Mouse (Mus musculus) bone marrow, adult 2 months (tissue): ENCODE measurements around the gene Tk1. TPM values are rescaled to one million over a fixed set of nuclear protein-coding genes. Genes with fewer than 3 reads are reported as not detected.

Source experiments
- H3K27ac ChIP-seq: fragments of 200-500 bp; 2 replicates; pipeline ENCODE4 v1.5.1; 2012; ENCODE audit warnings: low read depth, mild to moderate bottlenecking, control low read depth, inconsistent platforms, low read length; ENCODE audit not compliant: control insufficient read depth, poor library complexity, insufficient read depth
- H3K4me1 ChIP-seq: fragments of 200-500 bp; 2 replicates; pipeline ENCODE4 v1.6.1; 2011; ENCODE audit warnings: low read length; ENCODE audit not compliant: control insufficient read depth, insufficient read depth
- H3K4me3 ChIP-seq: fragments of 200-500 bp; replicated peaks from 2 replicates; pipeline ENCODE3; 2011; ENCODE audit warnings: mild to moderate bottlenecking, low read depth, low read length, control low read depth; ENCODE audit not compliant: control insufficient read depth
- CTCF ChIP-seq: fragments of 200-500 bp; IDR thresholded peaks from 2 replicates; pipeline ENCODE4 v1.5.1; 2011; ENCODE audit warnings: low read length, control low read depth; ENCODE audit not compliant: control insufficient read depth, insufficient read depth
- POLR2A ChIP-seq: fragments of 200-500 bp; IDR thresholded peaks from 2 replicates; pipeline ENCODE4 v1.6.1; 2011; ENCODE audit warnings: low read depth, mild to moderate bottlenecking, control low read depth, low read length, borderline replicate concordance; ENCODE audit not compliant: control insufficient read depth
- WGBS: fragments of 180-500 bp; shearing (Covaris S2); methylation state at CpG from one replicate; pipeline ENCODE4 v1.1.7; 2018; 5-methylcytosine and 5-hydroxymethylcytosine counted together
- polyA plus RNA-seq: library from polyadenylated mRNA; stranded (reverse); fragments of >200 nt; gene quantifications from 2 replicates; pipeline ENCODE4 v1.2.4, GENCODE M21; 2011; ENCODE audit warnings: low replicate concordance; ENCODE audit not compliant: missing spikeins, insufficient read depth, insufficient read length

Gene Tk1
- polyA plus RNA-seq, 1 experiment, result 156 TPM

DNA sequence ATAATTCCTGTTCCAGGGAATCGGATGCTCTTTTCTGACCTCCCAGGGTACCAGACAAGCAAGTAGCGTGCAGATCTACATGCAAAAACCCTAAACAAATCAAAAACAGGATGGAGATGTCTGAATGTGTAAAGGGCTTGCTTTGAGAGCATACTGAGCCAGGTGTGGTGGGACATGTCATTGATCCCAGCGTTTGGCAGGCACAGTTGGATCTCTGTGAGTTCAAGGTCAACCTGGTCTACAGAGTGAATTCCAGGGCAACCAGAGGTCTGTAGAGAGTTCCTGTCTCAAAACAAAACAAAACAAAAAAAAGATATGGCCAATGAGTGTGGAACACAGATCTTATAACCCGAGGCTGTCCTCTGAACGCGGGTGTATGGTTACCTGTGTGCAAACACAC, 2.5 kb downstream of the Tk1 start:
- WGBS, result 89% methylated on average over 6 of the region's 6 CpGs
- peaks cover 6% of the 10 kb centered on the region for H3K4me1 ChIP-seq
- TF ChIP-seq CTCF, result no peak
- TF ChIP-seq POLR2A, result no peak
- no peak overlapping the region for H3K27ac ChIP-seq
- no peak overlapping the region for H3K4me3 ChIP-seq

DNA sequence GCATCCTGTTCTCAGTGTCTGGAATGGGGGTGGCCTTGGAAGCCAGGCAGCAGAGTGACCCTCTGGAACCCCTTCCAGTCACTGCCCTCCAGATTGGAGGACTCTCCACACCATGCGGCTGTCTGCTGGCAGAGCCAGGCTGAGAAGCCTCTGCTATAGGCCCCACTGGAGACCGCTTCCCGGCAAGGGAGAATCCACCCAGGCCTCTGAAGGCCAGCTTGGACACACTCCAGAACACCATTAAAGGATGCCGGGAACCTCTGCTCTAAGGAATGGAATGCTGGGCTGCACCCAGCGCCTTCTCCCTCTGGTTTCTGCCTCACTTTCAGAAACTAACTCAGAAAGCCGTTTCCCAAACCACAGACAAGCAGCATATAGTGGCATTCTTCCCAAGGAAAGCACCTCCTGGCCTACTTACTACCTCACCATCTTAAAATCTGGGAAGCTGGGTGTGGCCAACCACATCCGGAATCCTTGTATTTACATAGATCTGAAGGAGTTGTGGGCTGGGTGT, 3.1 kb downstream of the Tk1 start:
- H3K27ac ChIP-seq, result no peak overlapping the region

DNA sequence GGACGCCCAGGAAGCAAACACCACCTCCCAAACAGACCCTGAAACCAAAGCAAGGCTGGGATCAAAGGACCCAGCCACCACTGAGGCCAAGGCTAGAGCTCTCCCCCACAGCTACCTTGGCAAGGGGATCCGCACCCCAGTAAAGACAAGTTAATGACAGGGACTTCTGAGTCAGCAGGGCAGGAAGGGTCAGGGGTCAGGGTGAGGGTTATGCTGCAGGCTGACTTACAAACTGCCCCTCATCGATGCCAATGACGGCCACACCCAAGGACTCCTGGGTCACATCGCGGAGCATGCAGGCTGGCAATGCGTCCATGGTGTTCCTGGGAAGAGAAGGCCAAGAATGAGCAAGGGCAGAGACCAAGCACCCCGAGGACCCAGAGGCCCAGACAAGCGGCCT, 4.0 kb downstream of the Tk1 start:
- no peak for TF ChIP-seq POLR2A
- no peak for TF ChIP-seq CTCF
- 95% methylated on average over 9 of the region's 9 CpGs for WGBS
- Histone ChIP-seq H3K27ac (no peak overlapping the region), H3K4me3 (no peak overlapping the region), H3K4me1 (peaks cover 2% of the 10 kb centered on the region)

More for the DNA sequence above, 3.1 kb downstream of the Tk1 start:
- H3K4me3 ChIP-seq, result no peak overlapping the region
- TF ChIP-seq POLR2A, result 0 out of 2 replicates have a peak, but pooled peaks have one; percentile 14
- no peak for TF ChIP-seq CTCF
- WGBS, result 95% methylated on average over 7 of the region's 7 CpGs
- H3K4me1 ChIP-seq, result peaks cover 5% of the 10 kb centered on the region

DNA sequence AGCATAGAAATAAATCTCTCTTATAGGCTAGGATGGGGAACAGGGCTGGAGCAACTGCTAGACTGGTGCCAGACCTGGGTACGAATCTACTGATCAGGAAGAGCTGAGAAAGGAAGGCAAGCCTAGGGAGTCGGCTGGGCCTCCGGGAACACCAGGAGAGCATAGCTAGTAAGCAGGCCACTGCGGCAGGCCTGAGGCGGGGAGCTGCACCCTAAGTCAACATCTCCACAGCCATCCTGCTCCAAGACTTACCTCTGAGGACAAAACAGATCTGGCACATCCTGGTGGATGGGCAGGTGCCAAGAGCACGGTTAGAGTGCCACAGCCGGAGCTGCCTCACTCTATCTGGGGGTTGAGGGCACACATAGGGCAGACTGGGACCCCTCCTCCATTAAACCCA, 5.7 kb downstream of the Tk1 start:
- no peak for TF ChIP-seq POLR2A
- WGBS, result 95% methylated on average over 7 of the region's 7 CpGs
- H3K4me3 ChIP-seq, result no peak overlapping the region
- no peak overlapping the region for H3K27ac ChIP-seq
- H3K4me1 ChIP-seq, result peaks cover 2% of the 10 kb centered on the region

DNA sequence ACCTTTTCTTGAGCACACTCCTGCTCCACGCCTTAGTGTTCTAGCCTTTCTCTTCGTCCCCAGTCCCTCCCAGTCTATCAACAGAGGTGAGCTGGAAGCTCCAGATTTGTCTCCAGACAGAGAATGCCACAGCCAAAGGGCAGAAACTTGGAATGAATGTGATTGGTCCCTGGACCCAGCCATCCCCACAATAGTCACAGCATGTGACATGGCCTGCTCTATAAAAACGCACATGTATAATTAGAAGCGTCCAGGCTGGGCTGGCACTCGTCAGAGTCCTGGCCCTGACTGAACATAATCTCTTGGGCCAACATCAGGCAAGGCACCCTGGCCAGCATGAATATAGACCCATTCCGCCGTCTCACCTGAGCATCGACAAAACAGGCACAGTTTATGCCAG, 6.8 kb downstream of the Tk1 start:
- WGBS, result 87% methylated on average over 8 of the region's 8 CpGs
- no peak overlapping the region for H3K27ac ChIP-seq
- H3K4me3 ChIP-seq, result no peak overlapping the region
- peaks cover 4% of the 10 kb centered on the region for H3K4me1 ChIP-seq
- TF ChIP-seq POLR2A (no peak), CTCF (no peak)

DNA sequence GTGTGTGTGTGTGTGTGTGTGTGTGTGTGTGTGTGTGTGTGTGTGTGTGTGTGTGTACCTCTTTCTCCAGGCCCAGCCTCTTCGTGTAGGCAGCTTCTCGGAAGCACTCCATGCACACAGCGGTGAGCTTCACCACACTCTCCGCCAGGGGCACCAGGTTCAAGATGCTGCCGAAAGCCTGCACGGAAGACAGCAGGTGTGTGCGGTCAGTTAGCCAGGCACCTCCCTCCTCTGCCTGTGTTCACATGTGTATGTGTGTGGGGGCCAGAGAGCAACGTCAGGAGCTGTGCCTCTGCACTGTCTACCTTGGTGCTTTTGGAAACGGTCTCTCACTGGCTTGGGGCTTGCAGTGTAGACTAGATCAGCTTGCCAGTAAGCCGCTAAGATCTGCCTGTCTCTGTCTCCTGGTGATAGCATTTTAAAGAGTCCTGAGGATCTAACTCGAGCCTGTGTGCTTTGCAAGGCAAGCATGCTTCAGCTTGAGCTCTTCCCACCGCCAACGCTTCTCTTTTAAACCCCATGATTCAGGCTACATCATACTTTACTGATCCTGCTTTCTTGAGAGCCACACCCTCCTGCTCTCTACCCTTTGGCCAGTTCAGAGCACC, 9.4 kb downstream of the Tk1 start:
- Histone ChIP-seq H3K4me1 (peaks cover 9% of the 10 kb centered on the region), H3K4me3 (no peak overlapping the region), H3K27ac (no peak overlapping the region)
- TF ChIP-seq CTCF, result no peak
- TF ChIP-seq POLR2A, result no peak
- 88% methylated on average over 13 of the region's 13 CpGs for WGBS

DNA sequence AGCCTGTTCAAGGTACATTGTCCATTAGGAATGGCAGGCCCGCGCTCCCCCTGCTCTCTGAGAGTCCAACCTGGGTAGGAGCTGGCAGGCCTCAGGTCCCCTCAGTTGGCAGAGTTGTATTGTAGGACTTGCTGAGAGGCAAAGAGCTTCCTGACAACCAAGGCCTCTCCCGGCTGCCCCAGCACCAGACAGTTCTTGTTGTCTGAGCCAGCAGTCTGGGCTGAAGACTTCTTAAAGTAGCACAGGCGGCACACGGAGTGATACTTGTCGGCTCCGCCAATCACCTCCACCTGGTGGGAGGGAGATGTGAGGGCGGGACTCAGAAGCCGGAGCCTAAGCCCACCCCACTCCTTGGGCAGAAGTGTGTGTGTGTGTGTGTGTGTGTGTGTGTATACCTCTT, 10.0 kb downstream of the Tk1 start:
- H3K4me3 ChIP-seq, result peak overlapping the region; percentile 8
- 83% methylated on average over 9 of the region's 9 CpGs for WGBS
- H3K4me1 ChIP-seq, result peaks cover 11% of the 10 kb centered on the region
- peak overlapping the region; percentile 66 for H3K27ac ChIP-seq

DNA sequence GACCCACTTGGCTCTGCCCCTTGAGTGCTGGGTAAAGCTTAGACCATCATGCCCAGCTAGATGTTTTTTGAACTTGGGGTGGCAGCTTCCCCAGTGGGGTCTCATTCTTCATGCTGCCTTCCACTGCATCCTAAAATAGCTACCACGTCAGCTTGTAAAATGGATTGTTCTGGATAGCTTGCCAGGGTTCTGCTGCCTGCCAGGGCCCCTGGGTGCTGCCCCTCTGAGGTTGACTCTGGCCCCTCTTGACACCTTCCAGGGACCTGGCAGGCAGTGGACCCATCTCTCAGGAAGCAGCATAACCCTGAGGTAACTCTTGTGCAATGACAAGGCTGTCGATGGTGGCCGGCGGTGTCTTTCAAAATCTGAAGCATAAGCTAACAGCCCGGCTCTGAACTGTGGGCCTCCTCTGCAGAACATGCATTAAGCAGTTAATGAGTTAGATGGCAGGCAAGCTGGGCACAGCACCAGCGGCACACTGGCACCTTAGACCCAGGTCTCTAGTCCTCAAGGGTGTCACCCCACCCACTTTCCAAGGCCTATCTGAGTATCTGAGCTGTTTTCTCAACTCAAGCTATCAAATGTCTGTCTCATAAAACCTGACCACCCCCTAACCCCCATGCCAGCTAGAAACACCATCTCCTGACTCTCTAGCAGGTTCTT, 11.1 kb downstream of the Tk1 start:
- peaks cover 11% of the 10 kb centered on the region for H3K4me1 ChIP-seq
- no peak overlapping the region for H3K4me3 ChIP-seq
- WGBS, result 42% methylated on average over 6 of the region's 6 CpGs
- no peak for TF ChIP-seq POLR2A
- no peak for TF ChIP-seq CTCF
- peak overlapping the region; percentile 66 for H3K27ac ChIP-seq
